Mouse (Mus musculus): Measurements from ENCODE around the gene Rcc1. TPM values are rescaled to one million over a fixed set of nuclear protein-coding genes. Genes with fewer than 3 reads are reported as not detected.

Rcc1 gene
- polyA plus RNA-seq, 2 experiments = 21.5 to 27.2 TPM

DNA sequence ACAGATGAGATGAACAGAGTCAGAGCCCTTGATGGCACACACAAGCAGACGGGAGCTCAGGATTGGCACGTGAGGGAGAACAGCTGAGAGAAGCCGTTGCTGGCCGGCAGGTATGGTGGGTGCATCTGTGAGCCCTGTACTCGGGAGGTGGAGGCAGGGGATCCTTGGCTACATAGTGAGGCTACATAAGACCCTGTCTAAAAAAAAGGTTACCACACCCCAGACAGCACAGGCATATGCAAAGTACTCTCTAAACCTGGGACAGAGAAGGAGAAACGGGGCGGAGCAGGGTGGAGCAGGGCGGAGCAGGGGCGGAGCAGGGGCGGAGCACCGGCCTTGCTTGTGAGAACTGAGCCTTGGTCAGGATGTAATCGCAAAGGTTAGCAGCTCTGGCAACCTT lies 2.8 kb upstream of the Rcc1 start:
- TF ChIP-seq EP300 (IDR thresholded peaks at IDR 0.05; ENCODE audit: low read depth) = no peak
- no peak for TF ChIP-seq CTCF (IDR thresholded peaks at IDR 0.05; ENCODE audit: low read depth)
- peak overlapping the region; percentile 37 for H3K9ac ChIP-seq (replicated peaks)
- H3K9me3 ChIP-seq (ENCODE audit: control insufficient read depth, low read length) = no peaks in the 10 kb centered on the region
- peak in 1 of 3 experiments; percentile 81 for DNase-seq (ENCODE audit: low read depth in 3 of 3, low spot score in 3 of 3)
- no peak overlapping the region for H3K4me3 ChIP-seq (ENCODE audit: insufficient read depth in 1 of 2, low read depth in 2 of 2, low read length in 2 of 2)
- peaks cover 30% of the 10 kb centered on the region for H3K36me3 ChIP-seq (replicated peaks; ENCODE audit: control insufficient read depth, insufficient read depth, low read depth)
- peak; percentile 76 for ATAC-seq (ENCODE audit: insufficient read depth)
- H3K27me3 ChIP-seq (ENCODE audit: control insufficient read depth, insufficient read depth, low read length) = no peaks in the 10 kb centered on the region
- WGBS (ENCODE audit: insufficient replicate concordance) = 25% methylated on average over 12 of the region's 12 CpGs
- H3K4me1 ChIP-seq (replicated peaks; ENCODE audit: control insufficient read depth in 2 of 2, insufficient read depth in 2 of 2, low read length in 1 of 2) = peaks cover 22 to 25% of the 10 kb centered on the region in 2 experiments
- peak overlapping the region; percentile 53 for H3K4me2 ChIP-seq (ENCODE audit: low read depth)
- peak overlapping the region; percentile 57 for H3K27ac ChIP-seq

DNA sequence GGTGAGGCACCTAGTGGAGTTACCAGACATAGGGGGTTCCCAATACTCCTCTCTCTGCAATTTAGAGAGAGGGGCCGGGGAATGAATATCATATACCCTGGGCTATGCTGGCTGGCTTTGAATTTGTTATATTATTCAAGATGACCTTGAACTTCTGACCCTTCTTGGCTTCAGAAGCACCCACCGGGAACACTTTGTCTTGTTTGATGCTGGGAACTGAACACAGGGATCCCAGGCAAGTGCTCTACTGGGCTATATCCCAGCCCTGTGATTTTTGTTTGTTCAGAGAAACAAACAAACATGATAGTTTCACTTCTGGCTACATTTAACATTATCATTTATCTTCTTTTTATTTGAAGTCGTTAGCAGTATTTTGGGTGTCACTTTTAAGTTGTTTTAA lies 2.0 kb upstream of the Rcc1 start:
- Histone ChIP-seq H3K4me3 (ENCODE audit: insufficient read depth in 1 of 2, low read depth in 2 of 2, low read length in 2 of 2) (no peak overlapping the region), H3K9me3 (ENCODE audit: control insufficient read depth, low read length) (no peaks in the 10 kb centered on the region), H3K36me3 (replicated peaks; ENCODE audit: control insufficient read depth, insufficient read depth, low read depth) (peaks cover 35% of the 10 kb centered on the region), H3K4me1 (replicated peaks; ENCODE audit: control insufficient read depth in 2 of 2, insufficient read depth in 2 of 2, low read length in 1 of 2) (peaks cover 22 to 29% of the 10 kb centered on the region in 2 experiments), H3K27ac (peak overlapping the region; percentile 57), H3K27me3 (ENCODE audit: control insufficient read depth, insufficient read depth, low read length) (no peaks in the 10 kb centered on the region), H3K9ac (replicated peaks) (no peak overlapping the region), H3K4me2 (ENCODE audit: low read depth) (no peak overlapping the region)
- WGBS (ENCODE audit: insufficient replicate concordance) = 79% methylated on average over 3 of the region's 3 CpGs
- no peak for DNase-seq (ENCODE audit: low read depth in 3 of 3, low spot score in 3 of 3)
- TF ChIP-seq EP300 (IDR thresholded peaks at IDR 0.05; ENCODE audit: low read depth) (no peak), CTCF (IDR thresholded peaks at IDR 0.05; ENCODE audit: low read depth) (no peak)
- ATAC-seq (ENCODE audit: insufficient read depth) = no peak

GRCm38 (mm10) chr4:132354571-132354970 lies 1.2 kb upstream of the Rcc1 start:
- H3K9me3 ChIP-seq (ENCODE audit: control insufficient read depth, low read length) = no peaks in the 10 kb centered on the region
- DNase-seq (ENCODE audit: low read depth in 3 of 3, low spot score in 3 of 3) (no peak), ATAC-seq (ENCODE audit: insufficient read depth) (no peak)
- H3K4me3 ChIP-seq (ENCODE audit: insufficient read depth in 1 of 2, low read depth in 2 of 2, low read length in 2 of 2) = no peak overlapping the region
- peaks cover 30% of the 10 kb centered on the region for H3K36me3 ChIP-seq (replicated peaks; ENCODE audit: control insufficient read depth, insufficient read depth, low read depth)
- no peak for TF ChIP-seq CTCF (IDR thresholded peaks at IDR 0.05; ENCODE audit: low read depth)
- TF ChIP-seq EP300 (IDR thresholded peaks at IDR 0.05; ENCODE audit: low read depth) = no peak
- peak overlapping the region; percentile 93 for H3K27ac ChIP-seq
- no peak overlapping the region for H3K4me2 ChIP-seq (ENCODE audit: low read depth)
- WGBS (ENCODE audit: insufficient replicate concordance) = 78% methylated on average over 4 of the region's 4 CpGs
- peaks cover 22 to 29% of the 10 kb centered on the region in 2 experiments for H3K4me1 ChIP-seq (replicated peaks; ENCODE audit: control insufficient read depth in 2 of 2, insufficient read depth in 2 of 2, low read length in 1 of 2)
- H3K9ac ChIP-seq (replicated peaks) = no peak overlapping the region
- no peaks in the 10 kb centered on the region for H3K27me3 ChIP-seq (ENCODE audit: control insufficient read depth, insufficient read depth, low read length)

DNA sequence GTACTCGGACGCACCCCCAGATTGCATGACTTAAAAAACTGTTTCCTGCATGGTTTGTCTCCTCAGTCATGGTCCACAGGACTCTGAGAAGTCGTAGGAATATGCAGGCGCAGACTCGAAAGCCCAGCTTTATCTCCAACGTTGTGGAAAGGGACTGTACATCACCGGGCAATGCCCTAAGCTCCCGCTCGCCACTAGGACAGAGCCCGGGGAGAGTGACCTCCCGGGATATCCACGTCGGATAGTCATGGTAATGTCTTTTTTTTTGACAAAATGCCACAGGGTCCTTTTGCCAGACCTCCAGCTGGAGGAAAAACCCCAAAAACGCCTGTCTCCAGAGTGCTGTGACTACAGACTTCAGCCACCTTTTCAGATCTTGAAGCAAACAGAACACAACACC lies 666 bp downstream of the Rcc1 start:
- Histone ChIP-seq H3K36me3 (replicated peaks; ENCODE audit: control insufficient read depth, insufficient read depth, low read depth) (peaks cover 22% of the 10 kb centered on the region), H3K4me1 (replicated peaks; ENCODE audit: control insufficient read depth in 2 of 2, insufficient read depth in 2 of 2, low read length in 1 of 2) (peaks cover 22 to 30% of the 10 kb centered on the region in 2 experiments), H3K4me3 (ENCODE audit: insufficient read depth in 1 of 2, low read depth in 2 of 2, low read length in 2 of 2) (peak overlapping the region; percentile 83 to 96), H3K9me3 (ENCODE audit: control insufficient read depth, low read length) (no peaks in the 10 kb centered on the region), H3K27me3 (ENCODE audit: control insufficient read depth, insufficient read depth, low read length) (no peaks in the 10 kb centered on the region), H3K9ac (replicated peaks) (peak overlapping the region; percentile 83), H3K27ac (peak overlapping the region; percentile 93), H3K4me2 (ENCODE audit: low read depth) (peak overlapping the region; percentile 55)
- DNase-seq (ENCODE audit: low read depth in 3 of 3, low spot score in 3 of 3) (no peak), ATAC-seq (ENCODE audit: insufficient read depth) (no peak)
- WGBS (ENCODE audit: insufficient replicate concordance) = under 1% methylated on average over 14 of the region's 14 CpGs
- TF ChIP-seq EP300 (IDR thresholded peaks at IDR 0.05; ENCODE audit: low read depth) = no peak
- TF ChIP-seq CTCF (IDR thresholded peaks at IDR 0.05; ENCODE audit: low read depth) = no peak

DNA sequence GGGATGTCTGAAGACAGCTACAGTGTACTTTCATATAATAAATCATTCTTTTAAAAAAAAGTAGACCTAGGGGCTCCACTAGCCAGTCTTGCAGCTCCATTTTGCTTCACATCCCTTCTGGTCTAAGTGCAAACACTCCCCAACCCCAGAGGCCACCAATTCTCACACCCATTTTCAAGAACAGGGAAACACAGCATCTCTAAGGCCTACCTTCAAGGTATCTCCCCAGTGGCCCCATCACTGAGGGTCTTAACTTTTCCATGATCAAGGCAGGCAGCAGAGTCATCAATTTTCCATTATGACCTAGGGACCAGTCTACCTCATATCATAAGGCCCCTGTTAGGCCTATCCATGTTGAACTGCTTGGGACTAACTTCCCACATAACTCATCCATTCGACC lies 2.0 kb downstream of the Rcc1 start:
- WGBS (ENCODE audit: insufficient replicate concordance) = 14% methylated on average over 1 of the region's 1 CpGs
- peaks cover 14% of the 10 kb centered on the region for H3K36me3 ChIP-seq (replicated peaks; ENCODE audit: control insufficient read depth, insufficient read depth, low read depth)
- no peaks in the 10 kb centered on the region for H3K9me3 ChIP-seq (ENCODE audit: control insufficient read depth, low read length)
- H3K4me2 ChIP-seq (ENCODE audit: low read depth) = peak overlapping the region; percentile 55
- ATAC-seq (ENCODE audit: insufficient read depth) (no peak), DNase-seq (ENCODE audit: low read depth in 3 of 3, low spot score in 3 of 3) (no peak)
- peak overlapping the region; percentile 93 for H3K27ac ChIP-seq
- peak overlapping the region; percentile 83 to 96 for H3K4me3 ChIP-seq (ENCODE audit: insufficient read depth in 1 of 2, low read depth in 2 of 2, low read length in 2 of 2)
- H3K27me3 ChIP-seq (ENCODE audit: control insufficient read depth, insufficient read depth, low read length) = no peaks in the 10 kb centered on the region
- peaks cover 13 to 23% of the 10 kb centered on the region in 2 experiments for H3K4me1 ChIP-seq (replicated peaks; ENCODE audit: control insufficient read depth in 2 of 2, insufficient read depth in 2 of 2, low read length in 1 of 2)
- H3K9ac ChIP-seq (replicated peaks) = peak overlapping the region; percentile 83
- TF ChIP-seq EP300 (IDR thresholded peaks at IDR 0.05; ENCODE audit: low read depth) = no peak
- no peak for TF ChIP-seq CTCF (IDR thresholded peaks at IDR 0.05; ENCODE audit: low read depth)
